Mouse (Mus musculus): ENCODE measurements at regions not wholly inside any gene's neighbourhood (a gene's known extent, or its start where the extent isn't known, plus 50 kb on each side); places are given as distances from the start of the nearest gene placed in this dataset.

DNA sequence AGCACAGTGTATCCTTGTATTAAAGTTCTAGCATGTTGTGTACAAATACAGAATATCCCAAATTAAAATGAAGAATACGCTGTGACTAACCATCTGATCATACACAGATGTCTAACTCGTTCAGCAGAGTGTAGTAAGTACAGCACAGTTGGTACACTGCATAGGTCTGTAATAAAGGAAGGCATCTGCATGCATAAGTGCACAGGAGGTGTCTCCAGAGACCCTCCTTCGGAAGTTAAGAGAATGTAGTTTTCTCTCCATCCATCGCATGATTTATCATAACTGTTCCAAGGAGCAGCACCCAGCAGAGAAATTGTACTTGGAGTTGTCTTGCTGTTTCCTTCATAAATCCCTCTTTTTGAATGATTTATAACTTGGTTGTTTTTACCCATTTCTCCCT, 781.6 kb downstream of the Gm597 start:
- no peaks in the 10 kb centered on the region for H3K4me1 ChIP-seq (ENCODE audit: control insufficient read depth, insufficient read depth, low read length)
- H3K4me3 ChIP-seq (ENCODE audit: low read depth, low read length) = no peak overlapping the region
- no peaks in the 10 kb centered on the region for H3K27me3 ChIP-seq (ENCODE audit: control insufficient read depth, insufficient read depth, low read length)
- no peak overlapping the region for H3K27ac ChIP-seq (replicated peaks; ENCODE audit: low read depth, low read length)
- no peak overlapping the region for H3K9ac ChIP-seq (replicated peaks; ENCODE audit: low read length)
- DNase-seq (ENCODE audit: low spot score) (no peak), ATAC-seq (replicated peaks; ENCODE audit: insufficient number of reproducible peaks, low FRiP score, low TSS enrichment, low read depth) (no peak)
- no peak overlapping the region for H3K4me2 ChIP-seq (ENCODE audit: low read depth, low read length)
- H3K9me3 ChIP-seq (replicated peaks; ENCODE audit: control insufficient read depth, low read length) = no peaks in the 10 kb centered on the region
- no peaks in the 10 kb centered on the region for H3K36me3 ChIP-seq (replicated peaks; ENCODE audit: control insufficient read depth, insufficient read depth, low read depth, low read length)
- 78% methylated on average over 4 of the region's 4 CpGs for WGBS

DNA sequence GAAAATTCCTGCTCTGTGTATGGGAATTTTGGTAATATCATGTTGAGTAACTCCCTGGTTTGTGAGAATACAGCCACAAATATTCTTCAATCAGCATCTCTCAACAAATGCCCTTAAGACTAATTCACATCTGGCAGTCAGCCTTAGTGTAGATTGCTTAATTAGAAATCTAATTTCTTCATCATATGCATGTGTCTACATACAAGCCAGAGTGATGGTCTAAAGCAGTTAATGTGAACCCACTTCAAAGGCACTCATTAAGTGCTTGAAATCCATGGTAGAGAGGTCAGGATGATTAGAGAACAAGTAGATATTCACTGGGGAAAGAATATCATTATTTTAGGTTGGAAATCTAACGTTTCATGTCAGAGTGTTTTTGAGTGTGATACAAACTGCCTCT, 816.7 kb downstream of the Gm597 start:
- DNase-seq (ENCODE audit: low spot score) (no peak), ATAC-seq (replicated peaks; ENCODE audit: insufficient number of reproducible peaks, low FRiP score, low TSS enrichment, low read depth) (no peak)
- Histone ChIP-seq H3K4me1 (ENCODE audit: control insufficient read depth, insufficient read depth, low read length) (no peaks in the 10 kb centered on the region), H3K27me3 (ENCODE audit: control insufficient read depth, insufficient read depth, low read length) (no peaks in the 10 kb centered on the region), H3K4me2 (ENCODE audit: low read depth, low read length) (no peak overlapping the region), H3K9ac (replicated peaks; ENCODE audit: low read length) (no peak overlapping the region), H3K9me3 (replicated peaks; ENCODE audit: control insufficient read depth, low read length) (no peaks in the 10 kb centered on the region), H3K27ac (replicated peaks; ENCODE audit: low read depth, low read length) (no peak overlapping the region), H3K4me3 (ENCODE audit: low read depth, low read length) (no peak overlapping the region), H3K36me3 (replicated peaks; ENCODE audit: control insufficient read depth, insufficient read depth, low read depth, low read length) (no peaks in the 10 kb centered on the region)
- WGBS = 53% methylated on average over 1 of the region's 1 CpGs
